Mouse (Mus musculus): ENCODE measurements around the gene Gdpd5. TPM values are rescaled to one million over a fixed set of nuclear protein-coding genes. Genes with fewer than 3 reads are reported as not detected.
"Not testable (repeated sequence)": the region's sequence is repeated elsewhere in the genome, so short reads cannot be mapped to it uniquely, and the experiment has no call there.

The Gdpd5 gene
- polyA plus RNA-seq, 1 experiment from 2014 or later, result 8.5 TPM

DNA sequence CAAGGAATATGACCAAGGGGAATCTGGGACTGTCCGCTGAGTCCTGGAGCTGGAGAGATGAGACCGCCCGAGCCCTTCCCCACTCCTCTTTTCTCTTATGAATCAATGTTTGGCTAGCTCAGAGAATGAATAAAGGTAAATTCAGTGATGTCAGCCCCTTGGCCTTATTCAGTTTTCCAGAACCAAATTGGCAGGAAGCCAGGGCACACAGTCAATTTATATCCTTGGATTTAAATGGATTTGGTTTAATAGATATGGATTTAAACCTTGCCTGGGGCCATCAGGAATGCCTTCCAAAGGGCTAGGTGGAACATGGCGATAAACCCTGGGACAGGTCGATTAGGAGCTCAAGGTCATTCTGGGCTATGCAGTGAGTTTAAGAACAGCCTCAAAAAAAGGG, 108.5 kb downstream of the Gdpd5 start:
- DNase-seq (ENCODE audit: low spot score) (no peak), ATAC-seq (ENCODE audit: insufficient number of reproducible peaks, low FRiP score, low TSS enrichment, low read depth) (no peak)
- Histone ChIP-seq H3K36me3 (ENCODE audit: control insufficient read depth, insufficient read depth, low read length) (no peaks in the 10 kb centered on the region), H3K4me3 (ENCODE audit: low read depth, low read length) (no peak overlapping the region), H3K9ac (ENCODE audit: low read length) (no peak overlapping the region), H3K4me2 (ENCODE audit: low read depth, severe bottlenecking) (no peak overlapping the region), H3K27me3 (ENCODE audit: control insufficient read depth, insufficient read depth, low read length) (no peaks in the 10 kb centered on the region), H3K9me3 (ENCODE audit: control insufficient read depth, low read length) (0 out of 2 replicates have a peak, but pooled peaks cover 2% of the 10 kb centered on the region), H3K4me1 (ENCODE audit: control insufficient read depth, insufficient read depth, low read length) (no peaks in the 10 kb centered on the region), H3K27ac (replicated peaks; ENCODE audit: low read depth, low read length) (no peak overlapping the region)
- WGBS, result 82% methylated on average over 5 of the region's 5 CpGs

DNA sequence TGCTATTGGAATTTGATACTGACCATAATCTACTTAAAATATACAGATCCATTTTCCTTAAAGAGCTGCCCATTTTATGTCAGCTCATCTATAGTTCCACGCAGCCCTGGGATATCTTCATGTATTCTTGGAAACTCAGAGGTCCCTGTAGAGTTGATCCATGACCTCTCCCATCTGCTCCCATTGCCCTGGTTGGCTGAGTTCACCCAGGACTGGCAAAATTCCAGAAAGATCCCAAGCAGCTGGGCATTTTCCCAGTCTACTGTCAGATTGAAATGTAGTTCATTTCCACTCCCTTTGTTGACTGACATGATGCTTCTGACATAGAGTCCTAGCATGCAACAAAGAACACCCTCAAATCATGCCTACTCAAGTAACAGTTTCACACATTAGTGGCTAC, 117.9 kb downstream of the Gdpd5 start:
- Histone ChIP-seq H3K9me3 (ENCODE audit: control insufficient read depth, low read length) (no peaks in the 10 kb centered on the region), H3K36me3 (ENCODE audit: control insufficient read depth, insufficient read depth, low read length) (no peaks in the 10 kb centered on the region), H3K9ac (ENCODE audit: low read length) (no peak overlapping the region), H3K4me3 (ENCODE audit: low read depth, low read length) (no peak overlapping the region), H3K4me1 (ENCODE audit: control insufficient read depth, insufficient read depth, low read length) (no peaks in the 10 kb centered on the region), H3K27ac (replicated peaks; ENCODE audit: low read depth, low read length) (no peak overlapping the region), H3K4me2 (ENCODE audit: low read depth, severe bottlenecking) (no peak overlapping the region), H3K27me3 (ENCODE audit: control insufficient read depth, insufficient read depth, low read length) (no peaks in the 10 kb centered on the region)
- no peak for ATAC-seq (ENCODE audit: insufficient number of reproducible peaks, low FRiP score, low TSS enrichment, low read depth)
- no peak for DNase-seq (ENCODE audit: low spot score)
- WGBS, result 64% methylated on average over 1 of the region's 1 CpGs

DNA sequence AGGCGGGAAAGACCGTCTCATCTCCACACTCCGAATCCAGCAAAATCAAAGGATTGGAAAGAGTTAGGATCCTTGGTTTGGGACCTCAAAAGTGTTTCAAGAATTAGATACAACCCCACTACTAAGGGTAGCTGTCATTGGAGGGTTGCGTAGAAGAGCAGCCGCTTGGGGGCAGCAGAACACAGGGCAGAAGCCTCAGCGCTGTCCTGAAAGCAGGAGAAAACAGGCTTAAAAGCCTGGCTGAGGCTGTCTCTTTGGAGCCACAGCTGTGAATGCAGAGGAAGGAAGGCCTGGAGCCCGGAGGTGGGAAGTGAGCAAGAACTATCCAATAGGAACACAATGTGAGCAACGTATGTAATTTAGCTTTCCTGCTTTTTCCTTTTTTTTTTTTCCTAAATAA, 119.0 kb downstream of the Gdpd5 start:
- no peaks in the 10 kb centered on the region for H3K36me3 ChIP-seq (ENCODE audit: control insufficient read depth, insufficient read depth, low read length)
- 4% methylated on average over 8 of the region's 8 CpGs for WGBS
- H3K4me3 ChIP-seq (ENCODE audit: low read depth, low read length), result no peak overlapping the region
- no peaks in the 10 kb centered on the region for H3K9me3 ChIP-seq (ENCODE audit: control insufficient read depth, low read length)
- DNase-seq (ENCODE audit: low spot score) (peak; percentile 88), ATAC-seq (ENCODE audit: insufficient number of reproducible peaks, low FRiP score, low TSS enrichment, low read depth) (peak; percentile 57; the same call in 1 of the 2 replicates)
- H3K27ac ChIP-seq (replicated peaks; ENCODE audit: low read depth, low read length), result no peak overlapping the region
- no peaks in the 10 kb centered on the region for H3K4me1 ChIP-seq (ENCODE audit: control insufficient read depth, insufficient read depth, low read length)
- H3K9ac ChIP-seq (ENCODE audit: low read length), result no peak overlapping the region
- H3K27me3 ChIP-seq (ENCODE audit: control insufficient read depth, insufficient read depth, low read length), result no peaks in the 10 kb centered on the region
- H3K4me2 ChIP-seq (ENCODE audit: low read depth, severe bottlenecking), result no peak overlapping the region

DNA sequence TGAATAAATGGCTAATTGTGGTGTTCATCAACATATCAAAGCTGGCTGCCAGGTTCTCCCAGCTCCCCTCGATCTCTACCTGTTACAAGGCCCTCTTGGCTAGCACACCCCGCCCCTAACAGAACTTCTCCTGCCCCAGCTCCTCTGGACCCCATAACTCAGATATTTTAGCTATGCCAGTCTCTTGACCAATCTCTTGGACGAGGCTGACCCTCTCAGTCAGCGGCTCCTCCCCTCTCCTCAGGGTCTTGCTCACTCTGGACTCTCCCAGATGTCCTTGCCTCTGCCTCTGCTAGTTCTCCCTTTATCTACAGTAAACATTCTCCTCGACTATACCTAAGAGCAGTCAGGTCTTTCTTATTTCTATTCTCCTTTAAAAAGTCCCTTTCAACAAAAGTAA, 119.4 kb downstream of the Gdpd5 start:
- Histone ChIP-seq H3K9me3 (ENCODE audit: control insufficient read depth, low read length) (no peaks in the 10 kb centered on the region), H3K4me1 (ENCODE audit: control insufficient read depth, insufficient read depth, low read length) (no peaks in the 10 kb centered on the region), H3K27ac (replicated peaks; ENCODE audit: low read depth, low read length) (no peak overlapping the region), H3K4me2 (ENCODE audit: low read depth, severe bottlenecking) (no peak overlapping the region), H3K27me3 (ENCODE audit: control insufficient read depth, insufficient read depth, low read length) (no peaks in the 10 kb centered on the region), H3K4me3 (ENCODE audit: low read depth, low read length) (no peak overlapping the region), H3K36me3 (ENCODE audit: control insufficient read depth, insufficient read depth, low read length) (no peaks in the 10 kb centered on the region), H3K9ac (ENCODE audit: low read length) (no peak overlapping the region)
- DNase-seq (ENCODE audit: low spot score) (no peak), ATAC-seq (ENCODE audit: insufficient number of reproducible peaks, low FRiP score, low TSS enrichment, low read depth) (no peak)
- WGBS, result 29% methylated on average over 5 of the region's 5 CpGs

DNA sequence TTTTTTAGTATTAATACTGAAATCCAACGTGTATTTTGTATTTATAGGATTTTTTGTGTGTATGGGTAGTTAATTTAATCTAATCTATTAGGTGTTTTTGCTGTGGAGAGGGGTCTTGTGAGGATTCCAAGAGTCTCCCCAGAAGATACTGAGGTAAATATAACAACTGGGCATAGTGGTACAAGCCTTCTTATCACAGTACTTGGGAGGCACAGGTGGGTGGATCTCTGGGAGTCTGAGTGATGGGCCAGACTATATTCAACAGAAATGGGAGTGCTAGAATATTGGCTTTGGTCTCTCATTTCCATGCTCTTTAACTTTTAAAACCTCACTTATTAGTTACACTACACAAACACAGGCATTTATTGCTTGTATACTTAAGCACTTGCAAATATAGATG, 119.9 kb downstream of the Gdpd5 start:
- H3K27me3 ChIP-seq (ENCODE audit: control insufficient read depth, insufficient read depth, low read length), result no peaks in the 10 kb centered on the region
- H3K4me2 ChIP-seq (ENCODE audit: low read depth, severe bottlenecking), result no peak overlapping the region
- H3K36me3 ChIP-seq (ENCODE audit: control insufficient read depth, insufficient read depth, low read length), result no peaks in the 10 kb centered on the region
- ATAC-seq (ENCODE audit: insufficient number of reproducible peaks, low FRiP score, low TSS enrichment, low read depth), result no peak
- H3K9ac ChIP-seq (ENCODE audit: low read length), result no peak overlapping the region
- DNase-seq (ENCODE audit: low spot score), result no peak
- H3K4me3 ChIP-seq (ENCODE audit: low read depth, low read length), result no peak overlapping the region
- H3K27ac ChIP-seq (replicated peaks; ENCODE audit: low read depth, low read length), result no peak overlapping the region
- 52% methylated on average over 1 of the region's 1 CpGs for WGBS
- H3K9me3 ChIP-seq (ENCODE audit: control insufficient read depth, low read length), result no peaks in the 10 kb centered on the region
- H3K4me1 ChIP-seq (ENCODE audit: control insufficient read depth, insufficient read depth, low read length), result no peaks in the 10 kb centered on the region

DNA sequence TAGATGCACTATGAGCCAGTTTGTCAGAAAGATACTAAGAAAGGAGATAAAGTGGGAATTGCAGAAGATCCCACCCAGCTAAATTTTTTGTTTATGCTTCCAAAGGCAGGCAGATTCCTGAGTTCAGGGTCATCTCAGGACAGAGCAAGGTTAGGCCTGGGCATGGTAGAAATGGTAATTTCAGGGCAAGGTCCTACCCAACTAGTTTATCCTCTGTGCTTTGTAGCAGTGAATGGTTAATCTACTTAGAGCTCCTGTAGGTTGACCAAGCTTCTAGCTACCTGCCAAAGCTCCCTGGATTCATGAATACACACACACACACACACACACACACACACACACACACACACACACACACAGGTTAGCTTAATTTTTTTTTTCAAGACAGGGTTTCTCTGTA, 123.3 kb downstream of the Gdpd5 start:
- DNase-seq (ENCODE audit: low spot score) (no peak), ATAC-seq (ENCODE audit: insufficient number of reproducible peaks, low FRiP score, low TSS enrichment, low read depth) (no peak)
- no peak overlapping the region for H3K27ac ChIP-seq (replicated peaks; ENCODE audit: low read depth, low read length)
- H3K9me3 ChIP-seq (ENCODE audit: control insufficient read depth, low read length), result no peaks in the 10 kb centered on the region
- H3K9ac ChIP-seq (ENCODE audit: low read length), result no peak overlapping the region
- H3K36me3 ChIP-seq (ENCODE audit: control insufficient read depth, insufficient read depth, low read length), result no peaks in the 10 kb centered on the region
- H3K4me1 ChIP-seq (ENCODE audit: control insufficient read depth, insufficient read depth, low read length), result no peaks in the 10 kb centered on the region
- no peaks in the 10 kb centered on the region for H3K27me3 ChIP-seq (ENCODE audit: control insufficient read depth, insufficient read depth, low read length)
- no peak overlapping the region for H3K4me3 ChIP-seq (ENCODE audit: low read depth, low read length)
- H3K4me2 ChIP-seq (ENCODE audit: low read depth, severe bottlenecking), result no peak overlapping the region

DNA sequence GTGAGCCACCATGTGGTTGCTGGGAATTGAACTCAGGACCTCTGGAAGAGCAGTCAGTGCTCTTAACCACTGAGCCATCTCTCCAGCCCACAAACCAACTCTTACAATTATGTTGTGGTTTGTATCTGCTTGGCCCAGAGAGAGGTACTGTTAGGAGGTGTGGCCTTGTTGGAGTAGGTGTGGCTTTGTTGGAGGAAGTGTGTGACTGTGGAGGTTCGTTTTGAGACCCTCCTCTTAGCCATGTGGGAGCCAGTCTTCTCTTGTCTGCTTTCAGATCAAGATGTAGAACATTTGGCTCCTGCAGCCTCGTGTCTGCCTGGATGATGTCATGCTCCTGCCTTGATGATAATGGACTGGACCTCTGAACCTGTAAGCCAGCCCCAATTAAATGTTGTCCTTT, 127.0 kb downstream of the Gdpd5 start:
- not testable (repeated sequence) for H3K27me3 ChIP-seq (ENCODE audit: control insufficient read depth, insufficient read depth, low read length); H3K4me1 ChIP-seq (ENCODE audit: control insufficient read depth, insufficient read depth, low read length); DNase-seq (ENCODE audit: low spot score); H3K27ac ChIP-seq (replicated peaks; ENCODE audit: low read depth, low read length); H3K36me3 ChIP-seq (ENCODE audit: control insufficient read depth, insufficient read depth, low read length); H3K9me3 ChIP-seq (ENCODE audit: control insufficient read depth, low read length); H3K4me3 ChIP-seq (ENCODE audit: low read depth, low read length); ATAC-seq (ENCODE audit: insufficient number of reproducible peaks, low FRiP score, low TSS enrichment, low read depth); H3K9ac ChIP-seq (ENCODE audit: low read length); H3K4me2 ChIP-seq (ENCODE audit: low read depth, severe bottlenecking)
- WGBS, result 22% methylated on average over 2 of the region's 2 CpGs

DNA sequence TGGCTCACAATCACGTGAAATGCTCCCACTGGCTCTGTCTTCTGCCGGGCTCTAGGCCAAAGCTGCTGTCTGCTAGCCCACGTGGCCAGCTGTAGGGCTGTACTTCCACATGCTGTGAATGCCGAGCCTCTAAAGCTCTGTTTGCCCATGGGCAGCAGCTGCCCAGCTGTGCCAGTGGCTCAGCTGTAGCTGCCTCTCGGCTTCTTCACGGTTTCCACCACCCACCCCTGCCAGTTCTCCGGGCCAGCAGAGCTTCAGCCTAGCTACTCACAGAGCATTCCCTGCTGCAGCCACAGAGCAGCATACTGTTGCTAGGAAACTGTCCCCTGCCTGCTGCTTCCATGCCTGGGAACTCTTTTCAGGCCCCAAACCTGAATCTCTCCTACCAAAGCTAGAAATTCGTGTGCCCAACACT, 128.9 kb downstream of the Gdpd5 start:
- Histone ChIP-seq H3K9me3 (ENCODE audit: control insufficient read depth, low read length) (no peaks in the 10 kb centered on the region), H3K4me1 (ENCODE audit: control insufficient read depth, insufficient read depth, low read length) (no peaks in the 10 kb centered on the region), H3K9ac (ENCODE audit: low read length) (no peak overlapping the region), H3K36me3 (ENCODE audit: control insufficient read depth, insufficient read depth, low read length) (no peaks in the 10 kb centered on the region), H3K27ac (replicated peaks; ENCODE audit: low read depth, low read length) (no peak overlapping the region), H3K4me2 (ENCODE audit: low read depth, severe bottlenecking) (no peak overlapping the region), H3K27me3 (ENCODE audit: control insufficient read depth, insufficient read depth, low read length) (no peaks in the 10 kb centered on the region), H3K4me3 (ENCODE audit: low read depth, low read length) (no peak overlapping the region)
- DNase-seq (ENCODE audit: low spot score), result no peak
- 14% methylated on average over 8 of the region's 8 CpGs for WGBS
- ATAC-seq (ENCODE audit: insufficient number of reproducible peaks, low FRiP score, low TSS enrichment, low read depth), result no peak

Measured in limb, embryonic 11.5 days (tissue).